Mouse (Mus musculus) inflammation-experienced regulatory T-cells, adult 6 months (primary cell): Measurements from ENCODE around the gene Tram2. TPM values are rescaled to one million over a fixed set of nuclear protein-coding genes. Genes with fewer than 3 reads are reported as not detected.

Experiments
- ATAC-seq: one replicate; pipeline ENCODE4 v1.8.0; 2017
- polyA plus RNA-seq, 3 experiments: library from polyadenylated mRNA; unstranded; fragments of 100-300 nt; shearing (Covaris generic); gene quantifications; one replicate each; pipeline ENCODE4 v1.2.1; 2017

The Tram2 gene
- 1 to 10 TPM; 6.7 to 8.0 (median 7.0) TPM for polyA plus RNA-seq

- peak; percentile 83 for ATAC-seq
These were observed at the start of gene Tram2 for GRCm38 (mm10) chr1:21079217-21079773. Gene Tram2 (minus strand): TSS chr1:21079229.

- no peak for ATAC-seq
These were observed 45.8 kb upstream of the Tram2 start for GRCm38 (mm10) chr1:21124713-21125336.

- no peak for ATAC-seq
These were observed 24.8 kb upstream of the Tram2 start for GRCm38 (mm10) chr1:21103784-21104183.

- ATAC-seq = peak; percentile 71
These were observed 22.4 kb upstream of the Tram2 start for GRCm38 (mm10) chr1:21101221-21102006.

- no peak for ATAC-seq
These were observed 21.7 kb upstream of the Tram2 start for GRCm38 (mm10) chr1:21100726-21101125.

GRCm38 (mm10) chr1:21097001-21097989 is 18.3 kb upstream of the Tram2 start:
- no peak for ATAC-seq

- no peak for ATAC-seq
These were observed 15.7 kb upstream of the Tram2 start for GRCm38 (mm10) chr1:21094644-21095215.

GRCm38 (mm10) chr1:21089661-21090117 is 10.7 kb upstream of the Tram2 start:
- no peak for ATAC-seq

- no peak for ATAC-seq
These were observed 7.3 kb upstream of the Tram2 start for GRCm38 (mm10) chr1:21086291-21086690.

- no peak for ATAC-seq
These were observed 5.6 kb upstream of the Tram2 start for GRCm38 (mm10) chr1:21084661-21085060.

- no peak for ATAC-seq
These were observed 1.3 kb upstream of the Tram2 start for GRCm38 (mm10) chr1:21080362-21080761.

- ATAC-seq = peak; percentile 18
These were observed 381 bp downstream of the Tram2 start for GRCm38 (mm10) chr1:21078481-21079214.

GRCm38 (mm10) chr1:21077619-21078018 is 1.4 kb downstream of the Tram2 start:
- ATAC-seq = no peak

GRCm38 (mm10) chr1:21077191-21077590 is 1.8 kb downstream of the Tram2 start:
- no peak for ATAC-seq

- ATAC-seq = no peak
These were observed 3.0 kb downstream of the Tram2 start for GRCm38 (mm10) chr1:21075986-21076495.

GRCm38 (mm10) chr1:21074231-21074630 is 4.8 kb downstream of the Tram2 start:
- ATAC-seq = no peak

GRCm38 (mm10) chr1:21072875-21073444 is 6.1 kb downstream of the Tram2 start:
- no peak for ATAC-seq

GRCm38 (mm10) chr1:21070658-21071057 is 8.4 kb downstream of the Tram2 start:
- ATAC-seq = no peak

GRCm38 (mm10) chr1:21069830-21070522 is 9.1 kb downstream of the Tram2 start:
- ATAC-seq = no peak

- no peak for ATAC-seq
These were observed 10.5 kb downstream of the Tram2 start for GRCm38 (mm10) chr1:21068491-21068890.
